Mouse (Mus musculus) cerebellum, adult 9-11 months (tissue): ENCODE measurements around the gene Ppara.
"Not testable (repeated sequence)": the region's sequence is repeated elsewhere in the genome, so short reads cannot be mapped to it uniquely, and the experiment has no call there.

ENCODE experiments used
- DNase-seq: peaks from one replicate; pipeline ENCODE4 v3.0.0; 2022

The Ppara gene

DNA sequence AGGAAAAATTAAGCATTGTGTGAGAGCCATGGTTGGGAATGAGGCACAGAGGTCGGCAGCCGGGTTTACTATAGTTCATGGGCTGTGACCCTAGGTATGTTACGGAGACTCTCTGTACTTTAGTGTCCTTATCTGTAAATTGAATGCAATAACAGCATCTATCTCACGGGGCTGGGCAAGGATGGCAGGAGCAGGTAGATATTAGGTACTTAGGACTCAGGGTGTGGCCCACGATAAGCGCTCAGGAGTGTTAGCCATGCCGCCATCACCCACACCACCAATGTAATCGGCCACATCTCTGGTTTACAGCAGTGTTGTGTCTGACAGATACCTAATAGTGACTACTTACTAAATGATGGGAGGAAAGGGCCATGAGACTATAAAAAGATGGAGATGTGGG is 34.2 kb downstream of the Ppara start:
- no peak for DNase-seq

DNA sequence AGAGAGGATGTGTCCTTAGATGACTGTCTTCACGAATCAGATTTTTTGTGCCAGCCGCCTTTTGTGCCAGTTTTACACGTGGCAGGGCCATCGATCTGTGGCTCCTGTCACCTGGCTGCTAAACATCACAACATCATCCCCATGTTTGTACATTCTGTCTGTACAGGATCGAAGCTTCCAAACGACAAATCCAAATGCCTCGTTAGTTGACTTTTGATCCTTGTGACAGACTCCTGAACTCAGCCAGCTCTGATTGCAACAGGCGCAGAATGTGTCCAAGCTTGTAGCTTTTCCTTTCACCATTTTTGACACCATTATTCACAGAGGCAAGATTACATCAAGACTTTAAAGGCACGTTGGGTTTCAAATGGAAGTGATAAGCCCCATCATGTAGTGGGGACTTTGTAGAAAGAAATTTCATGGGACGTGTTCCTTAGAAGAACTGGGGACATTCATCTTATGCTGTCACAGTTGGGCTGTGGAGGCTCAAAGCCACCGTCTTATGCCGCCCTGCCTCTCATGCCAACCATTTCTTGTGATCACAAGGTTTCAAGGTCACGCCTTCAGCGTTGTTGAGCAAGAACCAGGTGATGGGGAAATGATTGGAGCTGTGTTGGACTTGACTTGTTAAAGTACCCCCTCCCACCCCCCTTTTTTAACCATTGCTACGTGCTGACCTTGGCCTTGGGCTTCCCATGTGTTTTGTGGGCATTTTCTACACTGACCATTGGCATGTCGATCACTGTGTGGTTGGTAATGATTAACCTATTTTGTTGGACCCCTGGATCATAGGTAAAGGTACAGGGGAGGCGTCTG is 36.7 kb downstream of the Ppara start:
- no peak for DNase-seq

DNA sequence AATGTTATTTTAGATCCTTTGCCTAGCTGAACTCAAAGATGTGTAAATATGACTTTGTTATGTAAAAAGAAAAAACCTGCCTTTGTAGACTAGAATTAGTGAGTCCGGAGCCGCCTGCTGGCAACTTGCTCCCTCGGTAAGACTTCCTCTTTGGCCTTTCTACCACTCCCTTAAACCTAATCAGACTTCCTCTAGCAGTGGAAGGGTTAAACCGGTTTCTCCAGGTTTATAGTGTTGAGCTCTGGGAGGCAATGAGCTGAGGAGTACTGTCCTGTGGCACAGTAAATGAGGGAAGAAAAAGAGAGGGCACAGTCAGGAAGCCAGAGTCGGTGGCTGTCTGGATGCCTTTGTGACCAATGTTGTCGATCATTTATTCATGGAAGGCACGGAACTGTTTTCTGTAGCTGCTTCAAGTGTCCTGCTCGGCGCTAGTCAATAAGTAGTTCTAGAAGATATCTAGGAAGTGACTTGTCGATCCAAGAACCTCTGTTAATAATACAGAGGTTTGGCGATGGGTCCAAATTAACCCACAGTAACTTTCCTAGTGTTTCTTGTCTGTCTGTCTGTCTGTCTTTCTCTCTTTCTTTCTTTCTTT is 37.5 kb downstream of the Ppara start:
- DNase-seq = no peak

DNA sequence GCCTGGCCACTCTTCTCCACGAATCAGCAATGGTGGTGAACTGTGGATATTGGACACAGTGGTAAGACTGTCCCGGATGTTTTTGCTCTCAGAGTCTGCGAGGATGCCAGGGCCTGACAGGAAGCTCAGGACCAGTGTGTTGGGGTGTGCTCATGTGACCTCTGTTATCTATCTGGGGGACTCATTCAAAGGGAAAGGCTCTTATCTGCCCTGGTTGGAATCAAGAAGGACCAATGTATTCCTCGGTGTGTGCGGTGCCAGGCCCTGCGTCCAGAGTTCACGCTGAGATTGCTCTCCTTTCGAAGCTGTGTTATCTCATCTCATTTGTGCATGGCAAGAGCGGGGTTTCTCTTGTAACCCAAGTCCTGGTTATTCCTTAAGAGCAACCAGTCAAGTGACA is 39.6 kb downstream of the Ppara start:
- DNase-seq = no peak

DNA sequence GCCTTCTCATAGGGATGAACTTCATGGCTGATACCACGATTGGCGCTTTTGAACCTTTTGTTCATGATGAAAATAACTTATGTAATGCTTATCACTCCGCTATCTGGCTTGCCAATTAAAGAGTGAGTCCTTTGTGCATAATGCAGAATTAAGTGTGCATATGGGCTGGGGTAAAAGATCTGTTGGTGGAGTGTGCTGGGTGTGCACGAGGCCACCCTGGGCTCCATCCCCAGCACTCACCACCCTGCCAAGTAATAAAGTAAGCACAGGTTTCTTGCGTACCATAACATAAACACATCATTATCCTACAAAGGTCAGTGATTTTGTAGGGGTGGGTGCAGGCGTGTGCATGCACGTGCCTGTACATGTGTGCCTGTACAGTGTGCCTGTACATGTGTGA is 40.2 kb downstream of the Ppara start:
- no peak for DNase-seq

DNA sequence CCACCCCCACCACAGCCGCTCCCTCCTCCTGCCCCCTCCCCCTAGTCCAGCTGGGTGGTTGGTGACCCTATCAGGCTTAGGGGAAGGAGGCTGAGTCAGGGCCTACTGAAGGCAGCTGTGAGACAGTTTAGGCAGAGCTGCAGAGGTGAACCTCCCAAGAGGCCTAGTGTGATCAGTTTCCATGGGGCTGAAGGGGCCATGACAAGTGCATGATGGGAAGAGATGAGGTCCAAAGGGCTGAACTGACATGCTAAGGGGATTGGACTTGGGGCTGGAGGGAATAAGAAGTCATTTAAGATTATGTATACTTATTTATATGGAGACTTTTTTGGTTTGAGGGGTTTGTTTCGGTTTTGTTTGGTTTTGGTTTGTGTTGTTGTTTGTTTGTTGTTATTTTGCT is 41.5 kb downstream of the Ppara start:
- no peak for DNase-seq

DNA sequence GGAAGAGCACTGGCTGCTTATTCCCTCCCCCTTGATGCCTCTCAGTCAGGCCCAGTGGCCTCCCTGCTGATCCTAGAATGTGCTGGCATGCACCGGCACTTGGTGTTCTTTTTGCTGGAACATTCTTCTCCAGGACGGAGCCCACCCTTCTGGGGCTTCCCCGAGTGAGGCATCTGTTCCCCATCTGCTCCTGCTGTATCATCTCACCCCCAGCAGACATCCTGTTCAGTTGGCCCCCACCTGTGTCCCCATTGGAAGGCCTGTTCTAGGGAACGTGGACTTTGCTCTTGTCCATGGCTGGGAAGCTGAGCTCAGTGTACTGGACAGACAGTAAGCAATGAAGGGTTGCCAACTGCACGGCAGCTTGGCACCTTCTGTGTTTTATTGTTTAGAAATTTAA is 42.0 kb downstream of the Ppara start:
- DNase-seq = no peak

DNA sequence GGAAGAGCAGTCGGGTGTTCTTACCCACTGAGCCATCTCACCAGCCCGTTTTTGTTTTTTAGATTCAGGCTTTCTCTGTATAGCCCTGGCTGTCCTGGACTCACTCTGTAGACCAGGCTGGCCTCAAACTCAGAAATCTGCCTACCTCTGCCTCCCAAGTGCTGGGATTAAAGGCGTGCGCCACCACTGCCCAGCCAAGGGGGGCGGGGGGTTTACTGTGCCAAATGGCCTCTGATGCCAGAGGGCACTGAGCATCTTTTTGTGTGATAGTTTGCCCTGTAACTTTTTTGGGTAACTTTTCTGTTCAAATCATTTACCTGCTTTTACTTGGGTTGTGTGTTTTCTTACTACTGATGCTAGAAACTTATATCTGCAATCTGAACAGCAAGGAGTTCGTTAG is 44.1 kb downstream of the Ppara start:
- not testable (repeated sequence) for DNase-seq

DNA sequence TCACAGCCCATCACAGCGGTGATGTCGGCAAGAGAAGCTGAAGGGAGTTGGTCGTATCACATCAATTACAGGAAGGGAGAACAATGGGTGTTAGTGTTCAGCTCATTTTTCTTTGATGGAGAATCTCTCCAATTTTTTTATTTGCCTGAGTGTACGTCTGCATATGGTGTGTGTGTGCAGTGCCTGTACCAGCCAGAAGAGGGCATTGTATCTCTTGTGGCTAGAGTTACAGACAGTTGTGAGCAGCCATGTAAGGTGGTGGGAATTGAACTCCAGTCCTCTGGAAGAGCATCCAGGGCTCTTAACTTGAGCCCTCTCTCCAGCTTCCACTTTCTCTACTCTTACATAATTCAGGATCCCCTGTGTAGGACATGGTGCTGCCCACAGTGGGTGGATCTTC is 48.4 kb downstream of the Ppara start:
- no peak for DNase-seq

DNA sequence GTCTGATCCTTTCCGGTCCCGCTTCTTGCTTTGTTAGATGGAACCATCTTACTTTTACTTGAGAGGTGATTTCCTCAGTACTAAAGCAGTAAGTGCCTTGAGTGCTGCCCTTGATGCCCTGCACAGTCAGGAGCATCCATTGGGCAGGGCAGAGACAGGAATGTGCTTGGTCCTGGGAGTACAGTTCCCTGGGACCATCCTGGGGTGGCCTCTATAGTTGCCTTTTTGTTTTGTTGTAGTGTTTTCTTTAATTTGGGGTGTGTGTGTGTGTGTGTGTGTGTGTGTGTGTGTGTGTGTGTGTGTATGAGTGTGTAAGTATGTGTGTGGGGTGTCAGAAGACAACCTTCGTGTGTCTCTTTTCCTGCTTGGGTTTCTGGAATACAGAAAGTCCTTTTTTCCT is 49.6 kb downstream of the Ppara start:
- no peak for DNase-seq

DNA sequence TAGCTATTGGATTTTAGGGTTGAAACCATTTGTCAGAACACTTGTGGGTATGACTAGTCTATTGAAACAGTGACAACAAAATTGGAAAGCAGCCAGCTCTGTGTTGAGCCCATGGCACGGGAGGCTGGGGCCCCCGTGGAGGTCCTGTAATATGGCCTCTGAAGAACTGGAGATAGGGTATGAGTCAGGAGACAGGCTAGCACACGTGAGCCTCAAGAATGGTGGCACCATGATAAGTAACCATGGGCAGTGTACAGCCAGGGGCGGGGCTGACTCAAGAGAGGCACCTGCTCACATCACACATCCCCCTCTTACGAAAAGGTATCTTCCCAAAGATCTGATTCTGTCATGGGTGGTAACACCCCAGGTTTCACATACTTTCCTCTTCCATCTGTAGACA is 51.9 kb downstream of the Ppara start:
- DNase-seq = no peak

DNA sequence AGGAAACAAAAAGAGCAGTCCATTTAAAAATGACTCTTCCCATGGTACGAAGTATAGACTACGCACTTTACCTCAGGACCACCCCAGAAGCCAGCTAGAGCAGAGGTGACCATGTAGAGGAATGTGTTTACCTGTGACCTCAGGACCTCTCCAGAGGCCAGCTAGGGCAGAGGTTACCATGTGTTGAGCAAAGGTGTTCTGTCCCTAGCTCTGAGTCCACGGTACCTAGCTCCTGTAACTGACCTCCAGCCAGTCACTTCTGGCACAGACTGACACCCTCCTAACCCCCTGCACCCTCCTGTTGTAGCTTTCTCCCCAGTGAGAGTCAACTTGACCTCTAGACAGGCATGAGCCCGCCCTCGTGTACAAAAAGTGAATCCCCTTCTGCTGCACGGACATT is 52.7 kb downstream of the Ppara start:
- DNase-seq = no peak

DNA sequence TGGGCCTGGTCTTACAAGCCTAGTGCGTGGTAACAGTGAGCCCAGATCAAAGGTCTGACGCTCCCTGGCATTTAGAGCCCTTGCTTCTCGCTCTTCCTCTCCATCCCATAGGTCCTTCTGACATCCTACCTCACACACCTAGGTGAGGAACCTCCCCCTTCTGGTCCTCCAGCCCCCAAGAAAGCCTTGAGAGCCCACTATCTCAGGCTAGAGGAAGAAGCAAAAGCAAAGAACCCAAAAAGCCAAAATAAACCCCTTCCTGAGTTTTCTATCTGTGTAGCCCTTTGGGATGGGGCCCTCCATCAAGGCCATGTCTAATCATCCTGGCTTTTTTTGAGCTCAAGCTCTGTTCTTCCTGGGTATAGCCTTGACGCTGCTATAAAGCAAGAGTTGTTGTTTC is 53.3 kb downstream of the Ppara start:
- DNase-seq = no peak

DNA sequence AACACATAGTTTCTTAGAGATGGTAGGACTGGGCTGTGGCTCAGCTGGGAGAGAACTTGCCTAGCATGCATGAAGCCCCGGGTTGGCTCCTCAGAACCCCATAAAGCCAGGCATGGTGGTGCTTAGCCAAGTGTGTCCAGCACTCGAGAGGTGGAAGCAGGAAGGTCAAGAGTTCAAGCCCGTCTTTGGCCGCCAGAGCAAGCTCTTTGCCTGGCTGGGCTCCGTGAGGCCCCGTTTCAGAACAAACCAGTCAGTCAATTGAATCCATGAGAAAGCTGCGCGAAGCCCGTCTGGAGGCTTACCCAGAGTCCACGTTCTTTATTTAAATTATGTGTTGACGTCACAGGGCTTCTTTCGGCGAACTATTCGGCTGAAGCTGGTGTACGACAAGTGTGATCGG is 53.9 kb downstream of the Ppara start:
- no peak for DNase-seq

DNA sequence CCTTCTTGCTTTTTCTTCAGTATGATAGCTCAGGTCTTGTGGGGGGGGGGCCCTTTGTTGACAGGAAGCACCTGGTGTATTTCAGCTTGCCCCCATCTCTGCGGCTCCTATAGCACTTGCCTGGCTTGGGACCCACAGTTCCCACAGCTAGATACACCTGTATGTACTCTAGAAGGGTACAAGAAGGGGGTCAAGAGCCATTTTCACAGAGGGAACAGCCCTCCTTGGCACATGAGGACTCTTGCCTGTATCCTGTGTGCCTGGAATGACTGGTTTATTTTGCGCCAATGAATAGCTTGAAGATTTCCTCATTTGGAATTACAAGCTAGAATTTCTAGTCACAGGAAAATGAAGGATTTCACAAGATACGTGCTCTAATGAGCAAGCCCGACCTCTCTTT is 56.7 kb downstream of the Ppara start:
- DNase-seq = no peak

DNA sequence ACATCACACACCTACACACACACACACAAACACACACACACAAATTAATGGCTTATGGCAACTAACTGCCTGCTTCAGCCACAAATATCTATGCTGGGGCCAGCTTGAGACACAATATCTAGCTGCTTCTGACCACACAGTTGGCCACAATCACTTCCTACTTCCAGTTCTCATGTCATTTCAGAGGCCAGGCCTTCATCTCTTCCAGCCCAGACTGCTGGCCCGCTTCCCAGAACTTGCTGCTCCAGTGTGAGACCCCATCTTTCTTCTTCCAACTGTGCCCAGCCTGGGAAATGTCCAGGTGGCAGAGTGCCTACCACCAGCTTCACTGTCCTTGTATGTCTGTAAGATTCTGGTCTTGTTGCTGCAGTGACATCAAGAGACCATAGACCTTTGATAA is 58.0 kb downstream of the Ppara start:
- DNase-seq = peak; percentile 24

DNA sequence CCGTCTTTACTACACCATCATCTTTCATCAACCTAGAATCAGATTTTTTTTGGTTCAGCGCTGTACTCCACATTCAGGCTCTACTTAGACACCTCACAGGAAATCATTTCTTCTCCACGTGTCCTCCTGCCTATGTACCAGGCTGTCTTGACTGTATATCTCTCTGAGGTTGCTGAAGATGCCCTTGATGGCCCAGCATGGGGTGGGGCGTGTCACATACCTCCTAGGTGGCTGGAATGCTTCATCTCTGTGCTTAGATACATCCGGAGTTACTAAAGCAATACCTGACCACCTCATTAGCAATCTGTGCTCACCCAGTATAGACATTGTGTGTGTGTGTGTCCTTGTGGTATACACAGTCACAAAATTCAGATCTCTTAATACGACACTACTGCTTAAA is 60.7 kb downstream of the Ppara start:
- no peak for DNase-seq

DNA sequence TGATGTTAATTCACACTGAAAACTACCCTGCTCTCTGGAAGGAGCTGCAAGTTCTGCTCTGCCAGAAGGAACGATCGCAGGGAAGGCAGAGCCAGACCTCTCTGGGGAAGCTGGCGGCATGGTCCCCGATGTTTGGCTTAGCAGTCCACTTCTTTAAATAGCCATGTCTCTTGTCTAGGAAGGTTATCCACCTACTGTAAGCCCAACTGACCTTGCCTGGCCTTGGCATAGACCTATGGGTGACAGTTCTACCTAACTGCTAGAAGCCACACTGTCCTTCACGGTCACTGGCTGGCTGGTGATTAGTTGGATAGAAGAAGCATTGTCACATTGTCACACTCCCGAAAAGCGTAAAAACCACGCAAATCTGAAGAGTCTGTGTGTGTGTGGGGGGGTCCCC is 63.9 kb downstream of the Ppara start:
- no peak for DNase-seq

DNA sequence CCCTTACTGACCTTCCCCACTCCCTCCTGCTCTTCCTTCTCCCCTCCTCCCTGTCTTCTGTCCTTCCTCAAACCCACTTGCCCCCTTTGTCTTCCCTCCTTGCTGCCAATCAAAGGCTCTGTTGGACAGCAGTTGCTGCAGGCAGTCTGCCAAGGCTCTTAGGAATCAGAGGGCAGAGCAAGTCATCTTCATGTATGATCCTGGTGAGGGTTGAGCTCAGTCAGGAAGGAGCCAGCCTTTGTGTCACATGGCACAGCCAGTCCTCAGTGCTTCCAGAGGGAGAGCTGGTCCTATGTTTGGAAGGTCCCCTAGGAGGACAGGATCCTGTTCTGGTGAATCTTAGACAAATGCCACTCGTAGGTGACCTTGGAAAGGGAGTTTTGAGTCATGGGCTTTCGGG is 68.1 kb downstream of the Ppara start:
- DNase-seq = no peak

DNA sequence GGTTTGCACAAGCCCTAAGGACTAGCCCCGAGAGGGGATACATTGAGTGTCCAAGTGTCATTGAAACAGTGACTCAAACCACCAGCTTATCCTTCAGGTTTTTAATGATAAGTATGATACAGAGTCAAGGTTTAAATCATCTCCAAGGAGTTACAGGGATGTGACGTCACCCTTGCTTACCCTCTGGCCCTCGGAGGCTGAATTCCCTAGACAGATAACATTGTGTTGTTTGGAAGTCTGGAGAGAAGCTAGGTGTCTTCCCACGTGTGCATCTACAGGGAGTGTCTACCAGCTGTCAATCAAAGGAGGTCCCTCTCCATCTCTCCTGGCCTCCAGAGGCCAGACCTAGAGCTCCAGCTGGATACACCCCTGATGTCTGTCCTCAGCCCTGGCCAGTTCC is 72.1 kb downstream of the Ppara start:
- DNase-seq = no peak

DNA sequence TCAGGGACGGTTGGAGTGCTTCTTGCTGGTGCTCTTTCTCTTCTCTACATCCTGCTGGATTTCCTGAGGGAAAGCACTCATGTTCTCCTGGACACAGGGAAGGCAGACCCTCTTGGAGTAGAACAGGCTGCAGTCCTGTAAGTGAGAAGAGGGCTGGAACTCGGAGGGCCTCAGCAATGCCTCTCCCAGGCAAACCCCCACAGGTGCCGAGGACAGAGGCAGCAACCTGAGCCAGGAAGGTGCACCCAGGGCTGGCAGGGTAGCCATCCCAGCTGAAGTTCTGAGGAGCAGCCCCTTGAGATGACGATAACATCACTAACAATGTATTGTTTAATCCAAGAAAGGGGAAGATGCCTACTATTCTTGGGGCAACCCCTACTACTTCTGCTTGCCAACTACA is 72.6 kb downstream of the Ppara start:
- DNase-seq = no peak

DNA sequence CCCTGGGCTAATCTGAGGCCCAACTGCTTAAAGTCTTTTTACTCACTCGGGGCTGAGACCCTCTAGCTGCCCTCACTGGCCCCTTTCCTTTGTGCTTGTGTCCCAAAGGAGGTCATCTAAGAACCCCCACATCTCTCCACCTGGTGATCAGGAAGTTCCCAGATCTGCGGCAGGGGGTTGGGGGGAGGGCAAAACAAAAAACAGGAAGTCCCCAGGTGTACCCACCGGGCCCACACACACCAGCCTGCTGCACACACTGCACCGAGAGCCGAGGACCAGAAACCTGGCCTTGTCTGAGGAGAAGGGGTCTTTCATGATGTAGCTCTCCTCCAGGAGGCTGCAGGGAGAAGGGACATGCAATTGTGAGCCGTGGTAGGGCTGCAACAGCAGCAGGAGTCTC is 73.2 kb downstream of the Ppara start:
- no peak for DNase-seq

DNA sequence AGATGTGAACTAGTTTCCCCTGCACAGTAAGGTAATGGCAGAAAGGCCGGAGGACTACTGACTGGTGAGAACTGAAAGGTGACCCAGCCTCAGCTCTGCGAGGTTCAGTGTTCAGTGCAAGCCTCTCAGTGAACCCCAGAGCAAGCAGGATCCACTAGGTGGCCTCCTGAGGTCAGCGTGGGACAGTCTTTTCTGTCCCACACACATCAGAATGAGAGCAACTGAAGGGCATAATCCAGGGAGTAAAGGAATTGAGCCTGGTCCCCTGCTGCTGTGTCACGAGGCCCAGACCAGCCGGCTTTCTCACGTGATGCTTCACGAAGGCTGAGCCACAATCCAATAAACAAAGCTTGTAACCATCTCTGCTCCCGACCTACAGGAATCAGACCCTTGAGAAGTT is 73.7 kb downstream of the Ppara start:
- no peak for DNase-seq

DNA sequence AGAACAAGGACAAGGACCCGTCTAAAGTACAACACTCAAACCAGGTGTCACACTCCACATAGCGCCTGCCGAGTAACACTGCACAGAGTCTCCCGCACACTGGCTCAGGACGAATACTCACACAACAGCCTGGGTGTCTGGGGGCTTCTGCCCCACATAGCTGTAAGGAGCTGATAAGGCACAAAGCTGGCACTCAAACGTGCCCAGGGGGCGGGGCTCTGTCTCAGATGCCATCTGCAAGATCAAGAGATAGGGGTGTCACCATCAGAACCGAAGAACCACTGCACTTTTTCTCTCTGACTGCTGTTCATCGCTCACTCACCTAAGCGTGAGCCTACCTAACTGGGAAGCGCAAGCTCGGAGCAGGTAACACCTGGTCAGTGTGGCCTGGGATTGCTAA is 74.3 kb downstream of the Ppara start:
- peak; percentile 39 for DNase-seq

DNA sequence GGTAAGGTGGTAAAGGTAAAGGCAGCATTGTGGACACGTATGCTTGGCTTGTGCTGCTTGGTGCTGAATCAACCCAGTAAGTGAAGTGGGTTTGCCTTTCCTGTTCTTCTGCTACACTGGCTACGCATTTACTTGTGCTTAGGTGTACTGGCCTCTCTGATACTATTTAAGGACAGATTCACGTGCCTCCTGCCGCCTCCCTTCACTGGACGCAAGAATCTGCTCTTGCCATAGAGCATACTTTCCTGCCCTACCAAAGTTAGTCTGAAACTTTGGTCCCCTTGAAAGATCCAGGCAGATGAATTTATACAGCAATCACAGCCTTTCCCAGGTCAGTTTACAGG is 75.7 kb downstream of the Ppara start:
- DNase-seq = no peak
